Mouse (Mus musculus) E14TG2a.4 (cell line): Measurements from ENCODE around the gene Bglap.

Experiments
- H3K27me3 ChIP-seq: 2 replicates; pipeline ENCODE4 v1.6.1; 2014; ENCODE audit warnings: low read length, control low read depth; ENCODE audit not compliant: insufficient read depth
- H3K36me3 ChIP-seq: 2 replicates; pipeline ENCODE4 v1.6.1; 2014; ENCODE audit warnings: low read length, control low read depth; ENCODE audit not compliant: insufficient read depth
- H3K4me1 ChIP-seq: replicated peaks from 2 replicates; pipeline ENCODE4 v1.6.1; 2014; ENCODE audit warnings: low read depth, low read length, control low read depth
- H3K4me3 ChIP-seq: replicated peaks from 2 replicates; pipeline ENCODE4 v1.5.1; 2014; ENCODE audit warnings: mild to moderate bottlenecking, low read length
- H3K9me3 ChIP-seq: 2 replicates; pipeline ENCODE4 v1.6.1; 2014; ENCODE audit warnings: low read length, control low read depth
- CTCF ChIP-seq: conservative IDR thresholded peaks from 2 replicates; pipeline ENCODE4 v1.5.1; 2014; ENCODE audit warnings: low read length
- NANOG ChIP-seq: IDR thresholded peaks from 2 replicates; pipeline ENCODE4 v1.6.1; 2014; ENCODE audit warnings: borderline replicate concordance, low read length, mixed read lengths
- POU5F1 ChIP-seq: IDR thresholded peaks from 2 replicates; pipeline ENCODE4 v1.6.1; 2014; ENCODE audit warnings: low read length, borderline replicate concordance

The Bglap gene

DNA sequence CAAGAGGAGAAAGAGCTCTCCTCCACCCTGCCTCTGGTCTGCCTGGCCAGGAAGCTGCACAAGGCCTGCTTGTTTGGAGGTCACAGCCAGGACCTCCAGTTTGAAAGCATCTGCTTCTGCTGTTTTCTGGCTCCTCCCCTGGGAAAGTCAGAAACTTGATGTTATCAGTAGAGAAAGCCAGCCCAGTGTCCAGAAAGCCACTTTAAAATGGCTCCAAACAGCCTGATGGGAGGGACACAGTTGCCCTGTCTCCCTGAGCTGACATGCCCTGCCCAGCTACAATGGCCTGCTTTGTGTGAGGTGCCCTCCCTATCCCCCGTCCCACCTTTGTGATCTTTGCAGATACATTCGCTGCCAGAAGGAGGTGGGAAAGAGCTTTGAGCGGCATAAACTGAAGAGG lies 24.3 kb downstream of the Bglap start:
- Histone ChIP-seq H3K4me3 (no peak overlapping the region), H3K9me3 (no peaks in the 10 kb centered on the region), H3K27me3 (peaks cover 6% of the 10 kb centered on the region), H3K4me1 (peaks cover 72% of the 10 kb centered on the region), H3K36me3 (peaks cover 88% of the 10 kb centered on the region)
- TF ChIP-seq CTCF = no peak
- TF ChIP-seq POU5F1 = no peak
- TF ChIP-seq NANOG = no peak

DNA sequence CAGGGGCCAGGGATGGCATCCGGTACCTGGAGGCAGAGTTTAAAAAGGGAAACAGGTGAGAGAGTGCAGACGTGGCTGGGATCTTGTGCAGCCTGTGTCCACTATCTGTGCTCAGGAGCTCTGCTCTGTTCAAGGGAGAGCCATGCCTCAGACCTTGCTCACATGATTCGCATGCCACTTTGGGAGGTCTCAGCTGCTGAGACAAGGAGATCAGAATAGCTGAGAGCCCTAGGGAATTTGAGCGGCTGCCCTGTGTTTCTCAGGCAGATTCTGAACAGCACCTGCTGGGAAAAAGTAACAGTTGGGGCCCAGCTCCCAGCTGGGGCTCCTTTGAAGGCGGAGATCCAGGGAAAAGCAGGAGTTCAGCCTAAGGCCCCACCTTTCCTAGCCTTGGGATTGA lies 24.7 kb downstream of the Bglap start:
- peaks cover 92% of the 10 kb centered on the region for H3K36me3 ChIP-seq
- no peak overlapping the region for H3K4me3 ChIP-seq
- peaks cover 68% of the 10 kb centered on the region for H3K4me1 ChIP-seq
- H3K27me3 ChIP-seq = peaks cover 2% of the 10 kb centered on the region
- H3K9me3 ChIP-seq = no peaks in the 10 kb centered on the region
- TF ChIP-seq CTCF (no peak), NANOG (no peak), POU5F1 (no peak)

DNA sequence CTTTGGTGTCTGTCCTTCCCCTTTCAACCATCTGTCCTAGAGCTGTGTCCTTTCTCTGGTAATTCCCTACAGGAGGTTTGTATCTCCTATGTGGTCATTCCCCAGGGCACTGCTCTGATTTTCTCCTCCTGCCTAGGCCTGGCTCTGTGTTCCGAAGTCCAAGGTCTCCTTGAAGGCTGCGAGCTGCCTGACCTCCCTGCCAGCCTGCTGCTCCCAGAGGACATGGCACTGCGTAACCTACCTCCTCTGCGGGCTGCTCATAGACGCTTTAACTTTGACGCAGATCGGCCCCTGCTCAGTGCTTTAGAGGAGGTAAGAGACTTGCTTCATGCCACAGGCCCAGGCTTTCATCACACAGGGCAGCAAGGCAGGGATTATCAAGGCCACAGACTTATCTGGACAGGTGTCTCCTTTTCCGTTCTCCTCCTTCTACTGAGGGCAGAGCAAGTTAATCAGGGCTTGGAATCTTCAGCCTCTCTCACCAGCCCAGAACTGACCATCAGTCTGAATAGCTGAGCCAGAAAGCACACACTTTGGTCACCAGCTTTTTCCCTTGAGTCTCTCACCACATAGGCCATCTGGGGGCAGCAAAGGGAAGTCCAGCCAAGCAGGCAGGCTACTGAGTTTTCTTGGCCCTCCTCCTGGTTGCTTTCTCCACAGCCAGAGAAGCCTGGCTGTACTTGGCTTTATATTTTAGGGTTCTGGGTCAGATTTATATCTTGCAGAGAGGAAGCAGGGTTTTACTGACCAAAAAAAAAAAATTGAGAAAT lies 29.7 kb downstream of the Bglap start:
- Histone ChIP-seq H3K4me3 (no peak overlapping the region), H3K36me3 (peaks cover 100% of the 10 kb centered on the region), H3K4me1 (peaks cover 34% of the 10 kb centered on the region), H3K27me3 (no peaks in the 10 kb centered on the region), H3K9me3 (no peaks in the 10 kb centered on the region)
- TF ChIP-seq POU5F1 = no peak
- TF ChIP-seq NANOG = no peak
- no peak for TF ChIP-seq CTCF

DNA sequence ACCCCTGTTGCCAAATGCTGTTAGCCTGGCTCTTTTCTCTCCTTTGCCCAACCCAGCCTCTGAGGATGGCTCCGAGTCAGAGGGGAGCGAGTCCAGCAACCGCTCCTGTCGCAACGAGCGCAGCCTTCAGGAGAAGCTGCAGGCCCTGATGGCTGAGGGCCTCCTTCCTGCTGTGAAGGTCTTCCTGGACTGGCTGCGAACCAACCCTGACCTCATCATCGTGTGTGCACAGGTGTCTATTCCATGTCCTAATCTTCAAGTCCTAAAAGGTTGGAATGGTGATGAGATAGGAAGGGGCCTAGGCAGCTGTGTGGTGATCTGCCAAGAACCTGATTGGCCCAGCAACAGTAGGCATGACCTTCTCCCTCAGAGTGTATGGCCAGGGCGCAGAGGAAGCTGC lies 31.4 kb downstream of the Bglap start:
- no peaks in the 10 kb centered on the region for H3K9me3 ChIP-seq
- H3K4me1 ChIP-seq = peaks cover 17% of the 10 kb centered on the region
- no peak overlapping the region for H3K4me3 ChIP-seq
- TF ChIP-seq POU5F1 = no peak
- no peak for TF ChIP-seq CTCF
- TF ChIP-seq NANOG = no peak
- H3K27me3 ChIP-seq = no peaks in the 10 kb centered on the region
- peaks cover 100% of the 10 kb centered on the region for H3K36me3 ChIP-seq

DNA sequence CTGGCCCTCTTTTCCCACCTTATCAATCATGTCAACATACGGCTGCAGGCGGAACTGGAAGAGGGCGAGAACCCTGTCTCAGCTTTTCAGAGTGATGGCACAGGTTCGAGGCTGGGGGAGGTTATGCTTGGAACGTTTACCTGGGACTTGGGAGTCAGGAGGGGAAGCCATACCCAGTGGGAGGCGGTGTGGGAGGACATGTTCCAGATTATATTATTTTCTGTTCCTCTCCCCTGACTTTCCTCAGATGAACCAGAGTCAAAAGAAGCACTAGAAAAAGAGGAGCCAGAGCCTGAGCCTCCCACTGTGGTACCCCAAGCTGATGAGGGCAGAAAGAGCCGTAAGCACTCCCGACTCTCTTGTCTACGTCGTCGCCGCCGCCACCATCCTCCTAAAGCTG lies 33.5 kb downstream of the Bglap start:
- Histone ChIP-seq H3K4me3 (no peak overlapping the region), H3K9me3 (no peaks in the 10 kb centered on the region), H3K27me3 (no peaks in the 10 kb centered on the region), H3K36me3 (peaks cover 100% of the 10 kb centered on the region), H3K4me1 (peaks cover 6% of the 10 kb centered on the region; the same call in 1 of the 2 replicates)
- TF ChIP-seq NANOG (no peak), POU5F1 (no peak), CTCF (no peak)

DNA sequence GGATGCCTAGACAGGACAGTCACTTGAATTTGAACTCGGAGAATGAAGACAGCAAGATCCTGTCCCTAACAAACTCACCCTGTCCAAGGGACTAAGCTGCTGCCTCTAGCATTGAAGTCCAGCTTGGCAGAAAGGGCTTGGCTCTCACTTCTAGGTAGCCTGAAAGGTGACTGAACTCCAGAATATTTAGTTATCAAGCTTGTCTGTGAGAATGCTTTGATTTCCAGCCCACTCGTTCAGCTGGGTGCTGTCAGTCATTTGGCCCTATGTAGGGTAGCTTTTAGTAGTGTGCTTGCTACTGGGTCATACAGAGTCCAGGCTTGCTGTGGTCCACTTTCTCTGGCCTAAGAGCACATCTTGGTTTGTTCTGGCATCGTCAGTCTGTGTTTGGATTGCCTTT lies 45.3 kb downstream of the Bglap start:
- Histone ChIP-seq H3K9me3 (no peaks in the 10 kb centered on the region), H3K36me3 (peaks cover 68% of the 10 kb centered on the region), H3K4me3 (no peak overlapping the region; the same call in 1 of the 2 replicates), H3K27me3 (no peaks in the 10 kb centered on the region), H3K4me1 (peaks cover 58% of the 10 kb centered on the region)
- TF ChIP-seq CTCF = no peak
- TF ChIP-seq NANOG = no peak
- TF ChIP-seq POU5F1 = no peak

DNA sequence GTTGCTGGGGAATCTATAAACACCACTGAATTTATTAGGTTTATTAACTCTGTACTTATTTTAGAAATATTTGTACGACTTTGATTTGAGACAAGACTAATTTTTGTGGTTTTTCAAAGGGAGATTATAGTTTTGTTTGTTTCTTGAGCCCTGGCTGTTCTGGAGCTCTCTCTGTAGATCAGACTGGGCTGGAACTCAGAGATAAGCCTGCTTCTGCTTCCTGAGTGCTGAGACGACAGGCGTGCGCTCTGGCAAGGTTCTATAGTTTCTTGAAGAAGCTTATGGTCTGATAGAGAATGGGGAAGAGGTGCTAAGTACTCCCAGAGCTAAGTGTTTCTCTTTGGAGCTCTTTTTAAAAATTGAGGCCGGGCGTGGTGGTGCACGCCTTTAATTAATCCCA lies 45.9 kb downstream of the Bglap start:
- no peaks in the 10 kb centered on the region for H3K27me3 ChIP-seq
- H3K36me3 ChIP-seq = peaks cover 61% of the 10 kb centered on the region
- H3K4me3 ChIP-seq = 0 out of 2 replicates have a peak overlapping the region, but pooled peaks have one; percentile 93
- no peak for TF ChIP-seq CTCF
- TF ChIP-seq NANOG = no peak
- no peak for TF ChIP-seq POU5F1
- H3K4me1 ChIP-seq = peaks cover 65% of the 10 kb centered on the region
- no peaks in the 10 kb centered on the region for H3K9me3 ChIP-seq

DNA sequence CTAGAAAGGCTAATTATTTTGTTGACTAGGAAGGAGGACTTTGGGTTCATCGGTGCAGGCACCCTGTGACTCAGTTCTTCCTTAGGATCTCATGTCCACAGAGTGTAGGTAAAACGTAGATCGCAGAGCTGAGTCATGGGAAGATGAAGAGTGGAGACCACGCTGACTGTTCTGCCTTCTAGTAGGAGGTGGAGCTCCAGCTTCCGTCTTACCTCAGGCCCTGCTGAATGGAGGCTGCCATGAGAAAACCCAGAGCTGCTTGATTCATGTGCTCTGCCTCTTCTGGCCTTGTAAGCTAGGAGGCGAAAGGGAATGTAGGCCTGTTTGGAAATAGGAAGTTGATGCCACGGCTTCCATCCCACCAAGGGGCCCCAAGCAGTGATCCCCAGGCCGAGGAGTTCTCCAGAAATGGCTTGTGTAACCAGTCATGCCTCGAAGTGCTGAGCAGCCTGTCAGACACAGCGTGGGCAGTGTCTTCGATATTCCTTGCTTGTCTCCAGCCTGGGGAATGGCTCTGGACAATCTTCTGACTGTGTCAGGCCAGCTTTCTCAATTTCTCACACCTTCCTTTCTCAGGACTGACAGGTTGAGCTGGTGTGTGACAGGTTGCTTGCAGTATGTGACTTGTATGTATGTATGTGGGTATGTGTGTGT lies 46.8 kb downstream of the Bglap start:
- H3K36me3 ChIP-seq = peaks cover 53% of the 10 kb centered on the region
- H3K4me1 ChIP-seq = peaks cover 73% of the 10 kb centered on the region
- TF ChIP-seq NANOG = no peak
- TF ChIP-seq POU5F1 = no peak
- TF ChIP-seq CTCF = no peak
- no peaks in the 10 kb centered on the region for H3K9me3 ChIP-seq
- H3K4me3 ChIP-seq = peak overlapping the region; percentile 93
- peaks cover 8% of the 10 kb centered on the region for H3K27me3 ChIP-seq
